Mouse (Mus musculus): ENCODE data around the gene Adam34.
"Not testable (repeated sequence)": the region's sequence is repeated elsewhere in the genome, so short reads cannot be mapped to it uniquely, and the experiment has no call there.

Adam34 gene

GRCm38 (mm10) chr8:43709949-43710348 lies at the start of gene Adam34:
TSS of gene Adam34 (minus strand) at chr8:43710049.
- DNase-seq (ENCODE audit: low read depth, low spot score): no peak
- Histone ChIP-seq H3K36me3 (ENCODE audit: control insufficient read depth, insufficient read depth, low read length, poor library complexity, severe bottlenecking) (no peaks in the 10 kb centered on the region), H3K27me3 (ENCODE audit: control insufficient read depth, insufficient read depth, low read length, poor library complexity, severe bottlenecking) (no peaks in the 10 kb centered on the region)

- no peaks in the 10 kb centered on the region for H3K36me3 ChIP-seq (ENCODE audit: control insufficient read depth, insufficient read depth, low read length, poor library complexity, severe bottlenecking)
- no peaks in the 10 kb centered on the region for H3K27me3 ChIP-seq (ENCODE audit: control insufficient read depth, insufficient read depth, low read length, poor library complexity, severe bottlenecking)
- no peak for DNase-seq (ENCODE audit: low read depth, low spot score)
Measured at GRCm38 (mm10) chr8:43627176-43627575, 82.7 kb downstream of the Adam34 start, which contains the start of gene Gm5346. TSS of gene Gm5346 (minus strand) at chr8:43627276.

GRCm38 (mm10) chr8:43616046-43616445 lies 93.8 kb downstream of the Adam34 start:
- DNase-seq (ENCODE audit: low read depth, low spot score): no peak
- no peaks in the 10 kb centered on the region for H3K36me3 ChIP-seq (ENCODE audit: control insufficient read depth, insufficient read depth, low read length, poor library complexity, severe bottlenecking)
- H3K27me3 ChIP-seq (ENCODE audit: control insufficient read depth, insufficient read depth, low read length, poor library complexity, severe bottlenecking): no peaks in the 10 kb centered on the region

- not testable (repeated sequence) for H3K36me3 ChIP-seq (ENCODE audit: control insufficient read depth, insufficient read depth, low read length, poor library complexity, severe bottlenecking); H3K27me3 ChIP-seq (ENCODE audit: control insufficient read depth, insufficient read depth, low read length, poor library complexity, severe bottlenecking); DNase-seq (ENCODE audit: low read depth, low spot score)
Measured at GRCm38 (mm10) chr8:43603657-43604056, 106.2 kb downstream of the Adam34 start.

GRCm38 (mm10) chr8:43603166-43603565 lies 106.7 kb downstream of the Adam34 start:
- H3K27me3 ChIP-seq (ENCODE audit: control insufficient read depth, insufficient read depth, low read length, poor library complexity, severe bottlenecking): not testable (repeated sequence)

More at GRCm38 (mm10) chr8:43603166-43603565, 106.7 kb downstream of the Adam34 start:
- not testable (repeated sequence) for DNase-seq (ENCODE audit: low read depth, low spot score); H3K36me3 ChIP-seq (ENCODE audit: control insufficient read depth, insufficient read depth, low read length, poor library complexity, severe bottlenecking)
